Mouse (Mus musculus) embryonic fibroblast, embryonic 13.5 days (primary cell): ENCODE measurements around the gene Nxpe4. TPM values are rescaled to one million over a fixed set of nuclear protein-coding genes. Genes with fewer than 3 reads are reported as not detected.

Experiments used
- H3K27ac ChIP-seq: 2 replicates; pipeline ENCODE4 v1.5.1; 2012; ENCODE audit warnings: low read length, control low read depth, inconsistent platforms; ENCODE audit not compliant: insufficient read depth
- H3K4me1 ChIP-seq: 2 replicates; pipeline ENCODE4 v1.6.1; 2011; ENCODE audit warnings: low read length; ENCODE audit not compliant: control insufficient read depth, insufficient read depth
- H3K4me3 ChIP-seq: 2 replicates; pipeline ENCODE4 v1.5.1; 2011; ENCODE audit warnings: mild to moderate bottlenecking, control low read depth, low read length; ENCODE audit not compliant: insufficient read depth
- CTCF ChIP-seq: IDR thresholded peaks from 2 replicates; pipeline ENCODE4 v1.5.1; 2011; ENCODE audit warnings: mild to moderate bottlenecking, control low read depth, low read length, moderate library complexity, borderline replicate concordance; ENCODE audit not compliant: insufficient read depth
- POLR2A ChIP-seq: IDR thresholded peaks from 2 replicates; pipeline ENCODE4 v1.6.1; 2011; ENCODE audit warnings: low read depth, mild to moderate bottlenecking, control low read depth, low read length, moderate library complexity
- polyA plus RNA-seq: library from polyadenylated mRNA; stranded (reverse); fragments of >200 nt; gene quantifications from 2 replicates; pipeline ENCODE4 v1.2.4, GENCODE M21; 2011; ENCODE audit warnings: low read depth; ENCODE audit not compliant: missing spikeins, insufficient read length

Gene Nxpe4
- polyA plus RNA-seq, 1 experiment: 5.8 TPM

GRCm38 (mm10) chr9:48311241-48311640 lies 149.4 kb downstream of the Nxpe4 start:
- H3K4me1 ChIP-seq: no peaks in the 10 kb centered on the region
- TF ChIP-seq POLR2A (no peak), CTCF (no peak)
- no peak overlapping the region for H3K4me3 ChIP-seq

GRCm38 (mm10) chr9:48314194-48314593 lies 152.4 kb downstream of the Nxpe4 start:
- TF ChIP-seq CTCF (no peak), POLR2A (no peak)
- Histone ChIP-seq H3K27ac (no peak overlapping the region), H3K4me3 (no peak overlapping the region), H3K4me1 (no peaks in the 10 kb centered on the region)

More at GRCm38 (mm10) chr9:48311241-48311640, 149.4 kb downstream of the Nxpe4 start:
- H3K27ac ChIP-seq: no peak overlapping the region

- no peaks in the 10 kb centered on the region for H3K4me1 ChIP-seq
- H3K27ac ChIP-seq: no peak overlapping the region
- TF ChIP-seq CTCF (no peak), POLR2A (no peak)
- no peak overlapping the region for H3K4me3 ChIP-seq
Measured at GRCm38 (mm10) chr9:48315825-48316224, 154.0 kb downstream of the Nxpe4 start.

GRCm38 (mm10) chr9:48326338-48326737 lies 164.5 kb downstream of the Nxpe4 start:
- TF ChIP-seq CTCF (no peak), POLR2A (no peak)
- no peaks in the 10 kb centered on the region for H3K4me1 ChIP-seq
- H3K4me3 ChIP-seq: no peak overlapping the region
- H3K27ac ChIP-seq: no peak overlapping the region

DNA sequence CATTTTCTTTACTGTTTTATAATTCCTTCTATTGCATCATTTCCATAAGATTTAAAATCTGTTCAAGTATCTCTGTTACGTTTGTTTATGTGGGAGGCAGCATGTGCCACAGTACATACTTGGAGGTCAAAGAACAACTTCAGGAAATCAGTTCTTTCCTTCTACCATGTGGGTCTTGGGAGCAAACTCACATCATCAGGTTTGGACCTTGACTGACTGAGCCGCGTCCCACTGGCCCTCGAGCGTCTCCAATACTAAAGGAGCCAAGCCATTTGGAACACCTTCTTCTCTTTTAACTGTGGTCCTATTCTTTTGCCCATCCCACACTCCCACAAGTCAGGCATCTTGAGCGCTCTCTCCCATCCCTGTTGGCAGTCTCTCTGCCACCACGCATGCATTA lies 167.8 kb downstream of the Nxpe4 start:
- no peak overlapping the region for H3K27ac ChIP-seq
- no peak for TF ChIP-seq POLR2A
- TF ChIP-seq CTCF: no peak
- H3K4me3 ChIP-seq: no peak overlapping the region
- no peaks in the 10 kb centered on the region for H3K4me1 ChIP-seq

GRCm38 (mm10) chr9:48338783-48339455 lies 177.1 kb downstream of the Nxpe4 start:
- no peak overlapping the region for H3K27ac ChIP-seq
- no peaks in the 10 kb centered on the region for H3K4me1 ChIP-seq
- H3K4me3 ChIP-seq: no peak overlapping the region
- TF ChIP-seq CTCF (no peak), POLR2A (no peak)

DNA sequence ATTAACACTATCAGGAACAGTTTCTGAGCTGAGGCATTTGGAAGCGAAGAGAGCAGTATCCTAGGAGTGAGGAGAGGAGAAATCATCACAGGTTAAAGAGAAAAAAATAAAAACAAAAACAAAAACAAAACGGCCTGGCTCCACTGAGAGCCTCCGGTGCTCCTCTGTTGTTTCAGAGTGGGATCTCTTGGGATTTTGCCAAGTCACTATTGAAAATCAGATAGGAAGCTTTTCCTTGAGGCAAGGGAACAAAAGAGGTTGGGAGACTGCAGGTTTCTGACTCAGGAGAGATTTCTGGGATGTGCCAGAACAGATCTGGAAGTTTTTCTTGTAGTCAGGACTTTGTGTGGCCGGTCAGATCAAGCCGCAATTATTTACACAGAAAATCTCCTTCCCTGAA lies 177.7 kb downstream of the Nxpe4 start:
- no peaks in the 10 kb centered on the region for H3K4me1 ChIP-seq
- H3K27ac ChIP-seq: no peak overlapping the region
- TF ChIP-seq POLR2A (no peak), CTCF (no peak)
- H3K4me3 ChIP-seq: no peak overlapping the region

GRCm38 (mm10) chr9:48340708-48341380 lies 179.0 kb downstream of the Nxpe4 start:
- Histone ChIP-seq H3K4me1 (no peaks in the 10 kb centered on the region), H3K27ac (no peak overlapping the region), H3K4me3 (no peak overlapping the region)
- TF ChIP-seq POLR2A: no peak
- TF ChIP-seq CTCF: no peak

DNA sequence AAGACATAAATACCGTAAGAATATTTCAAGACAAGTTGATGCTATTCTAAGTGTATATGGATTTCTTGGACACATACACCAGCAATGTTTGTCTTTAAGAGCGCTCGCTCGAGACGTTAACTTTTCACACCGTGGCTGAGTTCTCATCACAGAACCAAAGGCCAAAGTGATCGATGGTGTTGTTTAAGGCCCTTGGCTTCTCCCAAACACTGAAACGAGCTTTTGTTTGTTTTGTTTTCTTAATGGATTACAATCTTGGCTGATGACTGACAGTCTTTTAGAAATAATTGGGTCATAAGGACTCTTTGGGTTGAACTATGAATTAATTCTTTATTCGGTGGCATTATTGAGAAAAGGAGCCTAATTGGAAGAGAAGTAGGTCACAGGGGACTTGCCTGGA lies 183.6 kb downstream of the Nxpe4 start:
- H3K4me1 ChIP-seq: no peaks in the 10 kb centered on the region
- no peak overlapping the region for H3K27ac ChIP-seq
- H3K4me3 ChIP-seq: no peak overlapping the region
- no peak for TF ChIP-seq CTCF
- TF ChIP-seq POLR2A: no peak

DNA sequence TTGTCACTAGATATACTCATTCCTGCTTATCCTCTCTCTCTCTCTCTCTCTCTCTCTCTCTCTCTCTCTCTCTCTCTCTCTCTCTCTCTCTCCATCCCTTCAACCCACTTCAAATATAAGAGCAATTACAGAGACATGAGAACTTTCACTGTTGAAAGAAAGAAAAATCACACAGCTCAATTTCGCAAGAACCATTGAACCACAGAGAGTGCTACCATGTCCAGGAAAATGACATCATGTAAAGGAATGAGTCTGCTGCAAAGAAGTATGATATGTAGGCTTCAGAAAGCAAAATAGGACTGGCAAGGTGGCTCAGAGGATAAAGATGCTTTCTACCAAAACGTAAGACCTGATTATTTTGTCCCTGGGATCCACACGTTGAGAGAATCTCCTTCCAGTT lies 184.0 kb downstream of the Nxpe4 start:
- H3K4me1 ChIP-seq: no peaks in the 10 kb centered on the region
- no peak overlapping the region for H3K4me3 ChIP-seq
- no peak overlapping the region for H3K27ac ChIP-seq
- TF ChIP-seq CTCF (no peak), POLR2A (no peak)
